Mouse (Mus musculus): ENCODE measurements around the gene Tnpo2. TPM values are rescaled to one million over a fixed set of nuclear protein-coding genes. Genes with fewer than 3 reads are reported as not detected.

The Tnpo2 gene
- polyA plus RNA-seq, 1 experiment from 2014 or later = 8.2 TPM

DNA sequence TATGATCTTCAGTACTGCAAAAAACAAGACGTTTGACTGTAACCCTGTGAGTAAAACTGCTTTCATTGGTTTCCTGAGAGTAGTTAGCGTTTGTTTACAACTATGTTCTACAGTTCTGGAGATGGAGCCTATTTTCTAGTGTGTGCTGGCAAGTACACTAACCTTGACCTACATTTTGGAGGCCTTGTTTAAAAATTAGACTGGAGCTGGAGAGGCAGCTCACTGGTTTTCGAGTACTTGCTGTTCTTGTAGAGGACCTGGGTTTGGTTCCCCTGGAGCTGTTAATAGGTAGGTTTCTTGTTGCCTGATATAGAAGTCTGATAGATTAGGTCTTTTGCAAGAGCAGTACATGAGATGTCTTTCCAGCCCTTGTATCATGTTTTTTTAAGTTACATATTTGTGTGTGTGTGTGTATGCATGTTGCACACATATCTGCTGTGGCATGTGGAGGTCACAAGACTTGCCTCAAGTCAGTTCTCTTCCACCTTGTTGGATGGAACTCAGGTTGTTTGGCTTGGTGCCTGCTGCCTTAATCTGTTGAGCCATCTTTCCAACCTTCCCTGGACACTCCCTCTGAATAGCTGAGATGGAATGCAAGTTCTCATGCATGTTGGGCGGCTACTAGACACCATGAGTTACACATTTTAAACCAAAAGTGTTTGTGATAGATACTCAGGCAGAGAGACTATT, 3.9 kb upstream of the Tnpo2 start:
- ATAC-seq (no peak), DNase-seq (no peak)
- peaks cover 38% of the 10 kb centered on the region for H3K36me3 ChIP-seq (replicated peaks; ENCODE audit: insufficient read depth, low read length)
- no peak overlapping the region for H3K4me3 ChIP-seq (ENCODE audit: low read depth, low read length)
- H3K27ac ChIP-seq (ENCODE audit: low read depth) = peak overlapping the region; percentile 39
- 70% methylated on average over 4 of the region's 4 CpGs for WGBS (ENCODE audit: insufficient replicate concordance)
- H3K9ac ChIP-seq (replicated peaks) = no peak overlapping the region
- no peak overlapping the region for H3K4me2 ChIP-seq (ENCODE audit: low read depth, low read length)
- TF ChIP-seq CTCF (IDR thresholded peaks at IDR 0.05; ENCODE audit: low read depth) = no peak
- TF ChIP-seq EP300 (IDR thresholded peaks at IDR 0.05; ENCODE audit: low read depth) = no peak
- no peaks in the 10 kb centered on the region for H3K9me3 ChIP-seq (ENCODE audit: low read length)
- peaks cover 40% of the 10 kb centered on the region for H3K4me1 ChIP-seq (ENCODE audit: insufficient read depth)
- no peaks in the 10 kb centered on the region for H3K27me3 ChIP-seq (ENCODE audit: insufficient read depth, low read length)

DNA sequence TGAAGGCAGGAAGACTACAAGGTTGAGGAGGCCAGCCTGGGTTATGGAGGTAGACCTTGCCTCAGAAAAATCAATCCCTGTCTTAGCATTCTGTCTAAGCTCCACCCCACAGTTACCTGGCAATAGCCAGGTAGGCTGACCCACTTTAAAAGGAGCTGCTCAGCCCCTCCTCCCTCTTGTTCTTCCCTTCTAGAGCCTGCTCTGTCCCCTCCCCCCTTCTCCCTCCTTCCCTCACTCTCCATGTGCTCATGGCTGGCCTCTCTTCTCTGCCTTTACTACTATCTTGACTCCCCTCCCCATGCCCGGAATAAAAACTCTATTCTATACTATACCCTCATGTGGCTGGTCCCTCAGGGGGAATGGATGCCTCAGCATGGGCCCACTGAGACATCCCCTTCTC, 2.8 kb upstream of the Tnpo2 start:
- Histone ChIP-seq H3K9ac (replicated peaks) (no peak overlapping the region), H3K4me2 (ENCODE audit: low read depth, low read length) (peak overlapping the region; percentile 92; the same call in 1 of the 2 replicates), H3K4me1 (ENCODE audit: insufficient read depth) (peaks cover 40% of the 10 kb centered on the region), H3K27ac (ENCODE audit: low read depth) (peak overlapping the region; percentile 34; the same call in 1 of the 2 replicates), H3K9me3 (ENCODE audit: low read length) (no peaks in the 10 kb centered on the region), H3K4me3 (ENCODE audit: low read depth, low read length) (no peak overlapping the region), H3K36me3 (replicated peaks; ENCODE audit: insufficient read depth, low read length) (peaks cover 38% of the 10 kb centered on the region), H3K27me3 (ENCODE audit: insufficient read depth, low read length) (no peaks in the 10 kb centered on the region)
- WGBS (ENCODE audit: insufficient replicate concordance) = 50% methylated on average over 1 of the region's 1 CpGs
- DNase-seq = no peak
- no peak for ATAC-seq
- TF ChIP-seq EP300 (IDR thresholded peaks at IDR 0.05; ENCODE audit: low read depth) = no peak
- TF ChIP-seq CTCF (IDR thresholded peaks at IDR 0.05; ENCODE audit: low read depth) = no peak

DNA sequence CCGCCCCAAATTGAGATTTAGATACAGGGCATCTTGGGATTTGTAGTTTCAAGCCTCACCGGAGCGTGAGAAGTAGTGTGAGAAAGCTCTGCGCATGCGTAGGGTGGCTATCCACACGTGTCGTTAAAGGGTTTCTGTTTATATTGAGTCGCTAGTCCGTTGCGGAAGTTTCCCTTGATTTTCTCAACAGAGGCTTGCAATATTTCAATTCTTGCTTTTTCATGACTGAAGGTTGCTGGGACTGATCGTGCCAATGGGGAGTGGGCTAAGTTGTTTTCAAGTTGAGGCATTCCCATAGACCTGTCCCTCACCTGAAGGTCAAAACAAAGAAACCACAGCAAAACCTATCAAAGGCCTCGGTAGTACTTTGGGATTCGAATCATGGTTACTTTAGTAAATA, 2.0 kb upstream of the Tnpo2 start:
- DNase-seq (peak; percentile 85), ATAC-seq (no peak)
- H3K4me3 ChIP-seq (ENCODE audit: low read depth, low read length) = peak overlapping the region; percentile 72
- peaks cover 38% of the 10 kb centered on the region for H3K4me1 ChIP-seq (ENCODE audit: insufficient read depth)
- no peaks in the 10 kb centered on the region for H3K27me3 ChIP-seq (ENCODE audit: insufficient read depth, low read length)
- WGBS (ENCODE audit: insufficient replicate concordance) = under 1% methylated on average over 13 of the region's 13 CpGs
- H3K9me3 ChIP-seq (ENCODE audit: low read length) = no peaks in the 10 kb centered on the region
- H3K27ac ChIP-seq (ENCODE audit: low read depth) = peak overlapping the region; percentile 90
- TF ChIP-seq EP300 (IDR thresholded peaks at IDR 0.05; ENCODE audit: low read depth) = no peak
- H3K9ac ChIP-seq (replicated peaks) = peak overlapping the region; percentile 78
- H3K4me2 ChIP-seq (ENCODE audit: low read depth, low read length) = peak overlapping the region; percentile 92
- H3K36me3 ChIP-seq (replicated peaks; ENCODE audit: insufficient read depth, low read length) = peaks cover 32% of the 10 kb centered on the region

DNA sequence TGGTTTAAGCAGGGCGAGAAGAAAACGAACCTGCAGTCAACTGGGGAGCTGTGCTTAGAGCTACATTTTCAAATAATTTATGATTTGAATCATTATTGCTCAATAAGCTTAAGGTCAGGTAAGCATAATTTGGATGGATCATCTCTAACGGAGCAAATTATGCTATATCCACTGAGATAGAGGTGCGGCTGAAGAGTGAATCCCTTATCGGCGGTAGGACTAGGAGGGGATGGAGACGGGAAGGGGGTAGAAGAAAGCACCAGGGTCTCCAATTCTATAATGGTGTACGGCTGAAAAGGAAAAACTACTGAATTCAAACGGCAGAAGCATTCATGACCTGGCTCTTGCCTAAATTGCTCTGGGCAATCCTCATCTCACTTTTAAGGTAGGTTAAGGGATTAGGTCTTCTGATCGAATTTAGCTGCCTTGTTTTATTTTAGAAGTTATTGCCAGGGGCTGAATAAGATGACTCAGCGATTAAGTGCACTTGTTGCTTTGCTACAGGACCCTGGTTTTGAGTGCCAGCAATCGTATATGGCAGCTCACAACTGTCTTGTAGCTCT, 1.5 kb upstream of the Tnpo2 start:
- DNase-seq = no peak
- ATAC-seq = no peak
- Histone ChIP-seq H3K27ac (ENCODE audit: low read depth) (peak overlapping the region; percentile 90), H3K9me3 (ENCODE audit: low read length) (no peaks in the 10 kb centered on the region), H3K9ac (replicated peaks) (peak overlapping the region; percentile 78), H3K4me1 (ENCODE audit: insufficient read depth) (peaks cover 38% of the 10 kb centered on the region), H3K4me2 (ENCODE audit: low read depth, low read length) (peak overlapping the region; percentile 92), H3K36me3 (replicated peaks; ENCODE audit: insufficient read depth, low read length) (peaks cover 28% of the 10 kb centered on the region), H3K27me3 (ENCODE audit: insufficient read depth, low read length) (no peaks in the 10 kb centered on the region), H3K4me3 (ENCODE audit: low read depth, low read length) (peak overlapping the region; percentile 72)
- 5% methylated on average over 12 of the region's 12 CpGs for WGBS (ENCODE audit: insufficient replicate concordance)
- TF ChIP-seq EP300 (IDR thresholded peaks at IDR 0.05; ENCODE audit: low read depth) (no peak), CTCF (IDR thresholded peaks at IDR 0.05; ENCODE audit: low read depth) (no peak)

DNA sequence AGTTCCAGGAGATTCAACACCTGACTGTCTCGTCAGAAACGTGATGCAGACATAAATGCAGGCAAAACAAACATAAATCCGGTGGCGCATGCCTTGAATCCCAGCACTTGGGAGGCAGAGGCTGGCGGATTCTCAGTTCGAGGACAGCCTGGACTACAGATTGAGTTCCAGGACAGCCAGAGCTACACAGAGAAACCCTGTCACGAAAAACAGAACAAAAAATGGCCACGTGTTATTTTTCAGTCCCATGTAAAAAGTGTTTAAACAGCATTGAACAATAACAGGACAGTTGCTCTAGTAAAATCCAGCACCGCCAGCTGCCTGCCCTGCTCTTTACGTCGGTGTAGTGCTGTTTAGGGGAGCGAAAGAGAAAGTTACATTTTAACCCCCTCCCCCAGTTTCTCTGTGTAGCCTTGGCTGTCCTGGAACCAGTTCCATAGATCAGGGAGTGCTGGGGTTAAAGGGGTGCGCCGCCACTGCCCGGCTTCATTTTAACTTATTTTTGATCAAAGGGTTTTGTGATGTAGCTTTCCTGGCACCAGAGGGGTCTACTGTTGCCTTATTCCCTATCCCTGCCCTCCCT, 896 bp upstream of the Tnpo2 start:
- H3K9me3 ChIP-seq (ENCODE audit: low read length) = no peaks in the 10 kb centered on the region

DNA sequence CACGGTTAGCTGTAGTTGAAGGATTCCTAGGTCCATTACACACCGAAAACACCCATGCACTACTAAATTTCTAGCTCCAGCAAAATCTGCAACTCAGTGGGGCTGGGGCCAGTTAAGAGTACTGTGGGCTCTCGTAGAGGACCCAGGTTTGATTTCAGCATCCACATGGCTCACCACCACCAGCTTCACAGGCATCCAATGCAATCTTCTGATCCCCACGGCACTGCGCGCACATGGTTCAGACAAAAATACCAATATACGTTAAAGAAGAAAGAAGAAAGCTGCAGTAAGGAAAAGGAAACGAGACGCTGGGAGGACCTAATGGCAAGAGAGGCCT, 366 bp upstream of the Tnpo2 start:
- Histone ChIP-seq H3K4me3 (ENCODE audit: low read depth, low read length) (peak overlapping the region; percentile 72), H3K36me3 (replicated peaks; ENCODE audit: insufficient read depth, low read length) (peaks cover 29% of the 10 kb centered on the region), H3K9ac (replicated peaks) (peak overlapping the region; percentile 78), H3K4me1 (ENCODE audit: insufficient read depth) (peaks cover 38% of the 10 kb centered on the region), H3K27ac (ENCODE audit: low read depth) (peak overlapping the region; percentile 90), H3K27me3 (ENCODE audit: insufficient read depth, low read length) (no peaks in the 10 kb centered on the region), H3K4me2 (ENCODE audit: low read depth, low read length) (peak overlapping the region; percentile 92), H3K9me3 (ENCODE audit: low read length) (no peaks in the 10 kb centered on the region)
- WGBS (ENCODE audit: insufficient replicate concordance) = under 1% methylated on average over 9 of the region's 9 CpGs
- no peak for DNase-seq
- peak; percentile 10 for ATAC-seq
- TF ChIP-seq CTCF (IDR thresholded peaks at IDR 0.05; ENCODE audit: low read depth) = no peak
- TF ChIP-seq EP300 (IDR thresholded peaks at IDR 0.05; ENCODE audit: low read depth) = no peak

More for the DNA sequence above, 896 bp upstream of the Tnpo2 start:
- H3K27ac ChIP-seq (ENCODE audit: low read depth) = peak overlapping the region; percentile 90
- TF ChIP-seq CTCF (IDR thresholded peaks at IDR 0.05; ENCODE audit: low read depth) (no peak), EP300 (IDR thresholded peaks at IDR 0.05; ENCODE audit: low read depth) (no peak)
- peak; percentile 15 for ATAC-seq
- H3K36me3 ChIP-seq (replicated peaks; ENCODE audit: insufficient read depth, low read length) = peaks cover 28% of the 10 kb centered on the region
- H3K4me1 ChIP-seq (ENCODE audit: insufficient read depth) = peaks cover 38% of the 10 kb centered on the region
- no peaks in the 10 kb centered on the region for H3K27me3 ChIP-seq (ENCODE audit: insufficient read depth, low read length)
- peak overlapping the region; percentile 92 for H3K4me2 ChIP-seq (ENCODE audit: low read depth, low read length)
- H3K4me3 ChIP-seq (ENCODE audit: low read depth, low read length) = peak overlapping the region; percentile 72
- H3K9ac ChIP-seq (replicated peaks) = peak overlapping the region; percentile 78
- WGBS (ENCODE audit: insufficient replicate concordance) = 2% methylated on average over 15 of the region's 15 CpGs
- DNase-seq = peak; percentile 42

All from liver, postnatal 0 days (tissue).